Mouse (Mus musculus): Measurements from ENCODE around the gene Il17rd.

The Il17rd gene

DNA sequence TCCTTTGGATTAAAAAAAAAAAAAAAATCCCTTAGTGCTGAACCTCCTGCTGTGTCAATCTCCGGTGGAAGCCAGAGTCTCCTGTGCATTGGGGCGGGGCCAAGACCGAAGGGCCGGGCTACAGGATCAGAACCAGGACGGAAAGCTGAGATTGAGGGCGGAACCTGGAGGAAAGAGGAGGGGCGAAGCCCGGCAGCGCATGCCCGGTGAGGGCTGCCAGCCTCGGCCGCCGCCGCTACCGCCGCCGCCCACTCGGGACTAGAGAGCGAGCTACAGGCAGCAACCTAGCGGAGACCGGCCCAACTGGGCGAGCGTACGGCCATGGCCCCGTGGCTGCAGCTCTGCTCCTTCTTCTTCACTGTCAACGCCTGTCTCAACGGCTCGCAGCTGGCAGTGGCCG, at the start of gene Il17rd:
Gene Il17rd (plus strand): TSS at position 159 of the 400 bp plus-strand sequence.
- DNase-seq, result peak; percentile 88

DNA sequence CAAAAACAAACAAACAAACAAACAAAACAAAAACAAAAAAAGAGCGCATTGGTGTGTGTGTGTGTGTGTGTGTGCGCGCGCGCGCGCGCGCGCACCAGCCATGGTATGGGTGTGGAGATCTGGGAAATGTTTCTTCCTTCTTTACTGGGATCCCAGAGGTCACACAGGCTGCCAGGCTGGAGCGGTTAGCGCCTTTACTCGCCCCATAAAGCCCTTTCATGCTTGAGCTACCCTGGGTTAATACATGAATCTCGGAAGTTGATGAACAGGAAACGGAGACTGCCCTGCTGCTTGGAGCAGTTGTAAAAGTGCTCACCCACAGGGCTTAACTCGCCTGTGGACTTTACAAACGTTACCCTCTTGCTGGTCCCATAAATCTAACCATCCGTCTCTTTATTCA, 47.1 kb upstream of the Il17rd start:
- DNase-seq, result no peak

DNA sequence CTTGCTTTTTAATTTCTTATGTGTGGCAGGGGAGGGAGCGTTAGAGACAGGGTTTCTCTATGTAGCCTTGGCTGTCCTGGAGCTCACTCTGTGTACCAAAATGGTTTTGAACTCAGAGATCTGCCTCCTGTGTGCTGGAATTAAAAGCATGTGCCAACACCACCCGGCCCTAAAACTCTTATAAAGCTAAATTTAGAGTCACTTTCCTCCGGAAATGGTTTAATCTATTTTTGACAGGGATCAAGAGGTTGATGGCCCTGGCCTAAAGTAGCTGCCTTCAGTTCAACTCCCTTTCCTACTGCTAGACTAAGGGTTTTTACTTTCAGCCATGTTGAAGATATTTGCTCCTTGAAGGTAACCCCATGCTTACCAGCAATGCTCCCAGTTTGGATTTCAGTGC, 45.3 kb upstream of the Il17rd start:
- DNase-seq, result no peak

DNA sequence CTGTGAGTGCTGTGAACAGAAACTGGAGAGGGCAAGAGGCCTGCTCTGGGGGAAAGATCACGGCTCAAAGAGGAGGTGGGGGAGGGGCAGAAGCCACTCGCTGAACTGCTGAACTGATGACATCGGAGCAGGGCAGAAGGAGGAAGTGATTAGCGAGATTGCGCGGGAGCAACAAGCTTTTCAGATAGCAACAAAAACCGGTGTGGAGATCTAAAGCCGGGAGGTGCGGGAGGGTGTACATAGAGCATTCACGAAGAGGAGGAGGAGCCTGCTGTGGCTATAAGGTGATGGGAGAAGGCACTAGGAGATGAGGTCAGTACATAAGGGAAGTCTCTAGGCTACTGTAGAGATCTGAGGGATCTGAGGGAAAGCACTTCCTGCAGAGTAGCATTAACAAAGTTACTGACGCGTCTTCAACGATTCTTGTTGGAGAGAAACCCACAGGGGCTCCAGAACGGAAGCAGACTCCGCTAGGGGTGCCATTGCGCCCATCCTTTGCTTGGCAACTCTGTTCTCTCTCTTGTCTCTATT, 44.5 kb upstream of the Il17rd start, which contains the start of gene Hesx1:
Gene Hesx1 (plus strand): TSS at position 206 of the 531 bp plus-strand sequence.
- peak; percentile 6 for DNase-seq

DNA sequence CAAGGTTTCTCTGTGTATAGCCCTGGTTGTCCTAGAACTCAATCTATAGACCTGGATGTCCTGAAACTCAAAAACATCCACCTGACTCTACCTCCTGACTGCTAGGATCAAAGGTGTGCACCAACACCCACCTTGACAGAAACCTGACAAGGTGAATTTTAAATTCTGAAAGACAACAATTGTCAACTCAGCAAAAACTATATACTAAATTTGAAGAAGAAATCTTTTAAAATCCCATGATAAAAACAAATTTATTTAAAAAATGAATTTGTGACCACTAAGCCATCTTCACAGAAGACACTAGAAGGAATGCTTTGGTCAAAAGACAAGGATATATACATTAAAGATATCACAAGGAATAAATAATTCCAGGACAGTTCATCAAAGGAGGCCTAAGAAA, 42.5 kb upstream of the Il17rd start:
- no peak for DNase-seq

DNA sequence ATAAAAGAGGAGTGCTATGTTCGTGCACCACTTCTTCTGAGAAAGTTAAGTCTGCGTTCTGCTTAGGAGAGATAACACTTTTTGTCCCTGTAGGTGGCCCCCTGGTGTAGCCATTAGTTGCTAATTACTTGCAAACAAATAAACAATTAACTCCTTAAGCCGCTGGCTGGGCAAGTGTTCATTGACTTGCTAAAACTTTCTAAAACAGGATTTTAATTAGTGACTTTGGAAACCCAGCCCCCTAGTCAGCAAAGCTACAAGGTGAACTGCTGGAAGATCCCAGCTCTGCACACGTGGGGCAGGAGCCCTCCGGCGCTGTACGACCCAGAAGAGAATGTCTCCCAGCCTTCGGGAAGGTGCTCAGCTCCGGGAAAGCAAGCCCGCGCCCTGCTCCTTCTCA, 38.4 kb upstream of the Il17rd start:
- no peak for DNase-seq

DNA sequence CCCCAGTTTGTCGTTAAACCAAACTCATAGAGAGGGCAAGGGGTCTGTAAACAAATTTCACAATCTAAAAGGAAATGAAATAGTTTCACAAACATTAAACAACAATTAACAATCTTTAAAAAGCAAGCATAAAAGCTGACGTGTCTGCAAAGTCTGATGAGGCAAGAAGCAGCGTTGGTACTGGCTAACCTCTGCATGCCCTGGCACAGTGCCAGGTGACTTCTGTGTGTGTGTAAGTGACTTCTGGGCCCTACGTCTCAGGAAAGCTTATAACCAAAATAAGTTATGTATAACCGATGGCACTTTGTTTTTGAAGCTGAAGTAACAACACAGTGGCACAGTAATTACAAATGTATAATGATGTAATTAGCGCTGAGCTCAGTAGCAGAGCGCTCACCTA, 33.8 kb upstream of the Il17rd start:
- DNase-seq, result no peak

DNA sequence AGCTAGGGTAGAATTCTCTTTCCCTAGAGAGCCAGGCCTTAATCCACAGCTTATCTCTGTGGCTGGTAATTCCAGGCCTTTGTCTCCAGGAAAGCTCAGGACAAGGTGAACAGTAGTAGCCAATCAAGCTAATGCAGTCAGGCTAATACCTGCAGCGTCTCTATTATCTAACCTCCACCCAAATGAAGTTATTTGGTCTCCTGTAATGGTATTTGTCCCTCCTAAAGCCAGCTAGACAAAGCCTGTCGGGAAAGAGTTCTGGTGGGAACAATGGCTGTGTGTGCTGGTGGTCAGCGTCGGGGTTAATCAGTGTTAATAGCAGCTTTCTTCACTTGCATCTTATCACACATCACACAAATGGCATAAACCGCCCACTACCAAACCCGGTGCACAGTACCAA, 32.8 kb upstream of the Il17rd start:
- DNase-seq, result no peak

DNA sequence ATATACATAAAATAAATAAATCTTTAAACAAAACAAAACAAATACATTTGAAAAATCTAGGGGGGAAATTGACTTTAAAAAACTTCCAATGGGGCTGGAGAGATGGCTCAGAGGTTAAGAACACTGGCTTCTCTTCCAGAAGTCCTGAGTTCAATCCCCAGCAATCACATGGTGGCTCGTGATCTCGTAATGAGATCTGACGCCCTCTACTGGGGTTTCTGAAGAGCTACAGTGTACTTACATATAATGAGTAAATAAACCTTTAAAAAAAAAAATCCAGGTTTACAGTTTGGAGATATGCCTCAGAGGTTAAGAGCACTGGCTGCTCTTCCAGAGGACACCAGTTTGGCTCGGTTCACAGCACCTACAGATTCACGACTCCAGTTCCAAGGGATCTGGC, 27.2 kb upstream of the Il17rd start:
- no peak for DNase-seq

DNA sequence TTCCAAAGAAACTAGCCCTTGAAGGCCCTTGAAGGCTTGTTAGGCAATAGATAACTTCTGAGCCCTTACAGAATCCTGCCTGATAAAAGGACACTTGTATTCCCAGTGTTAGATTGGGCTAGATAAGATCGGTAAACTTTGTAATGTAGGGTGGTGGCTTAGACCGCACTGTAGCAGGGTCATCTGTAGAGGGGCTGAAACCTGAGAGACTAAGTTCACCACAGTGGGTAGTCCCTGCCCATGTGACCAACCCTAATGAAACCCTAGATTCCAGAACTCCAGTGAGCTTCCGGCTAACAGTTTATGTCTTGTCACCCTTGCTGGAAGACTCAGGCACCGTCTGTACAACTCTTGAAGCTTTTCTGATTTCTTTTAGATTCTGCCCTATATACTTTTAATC, 25.1 kb upstream of the Il17rd start:
- DNase-seq, result no peak

DNA sequence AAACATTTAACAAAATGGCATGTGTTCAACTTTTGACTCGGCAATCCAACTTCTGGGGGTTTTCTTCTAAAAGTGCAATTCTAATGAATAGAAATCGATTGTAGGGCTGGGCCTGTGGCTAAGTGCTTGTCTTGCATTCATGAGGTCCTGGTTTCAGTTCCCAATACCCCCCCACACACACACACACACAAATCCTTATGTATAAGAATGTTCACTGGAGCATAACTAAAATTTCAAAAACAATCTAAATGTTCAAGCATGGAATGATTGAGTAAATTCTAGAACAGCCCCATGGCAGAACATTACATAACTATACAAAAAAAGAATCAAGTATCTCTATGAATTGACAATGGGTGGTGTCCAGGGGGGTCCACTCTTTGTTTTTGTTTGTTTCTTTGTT, 20.8 kb upstream of the Il17rd start:
- no peak for DNase-seq

DNA sequence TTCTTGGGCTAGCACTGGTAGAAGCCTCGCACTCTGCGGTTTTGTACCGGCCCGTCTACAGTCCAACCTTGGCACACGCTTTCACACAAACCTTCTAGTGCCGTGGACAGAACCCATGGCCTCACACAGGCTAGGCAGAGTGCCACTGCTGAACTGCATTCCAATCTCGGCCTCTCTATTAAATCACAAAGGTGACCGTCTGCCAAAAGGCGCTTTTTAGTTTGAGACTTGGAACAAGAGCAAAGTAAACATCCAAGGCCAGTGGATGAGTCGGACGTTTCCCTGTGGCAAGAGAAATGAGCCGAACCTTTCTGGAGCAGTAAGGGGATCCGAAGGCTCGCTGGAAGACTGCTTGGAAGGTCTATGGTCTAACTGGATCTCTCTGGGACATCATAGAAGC, 18.9 kb upstream of the Il17rd start:
- DNase-seq, result no peak

DNA sequence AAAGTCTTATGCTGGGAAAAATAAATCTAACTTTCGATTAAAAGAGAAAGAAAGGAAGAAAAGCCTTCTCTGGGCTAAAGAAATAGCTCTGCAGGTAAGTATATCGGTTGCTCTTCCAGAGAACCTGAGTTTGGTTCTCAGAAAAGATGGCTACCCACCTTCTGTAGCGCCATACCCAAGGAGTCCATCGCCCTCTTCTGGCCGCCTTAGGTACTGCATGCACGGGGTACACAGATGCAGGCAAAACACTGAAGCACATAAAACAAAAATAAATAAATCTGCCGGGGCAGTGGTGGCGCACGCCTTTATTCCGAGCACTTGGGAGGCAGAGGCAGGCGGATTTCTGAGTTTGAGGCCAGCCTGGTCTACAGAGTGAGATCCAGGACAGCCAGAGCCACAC, 15.9 kb upstream of the Il17rd start:
- no peak for DNase-seq

DNA sequence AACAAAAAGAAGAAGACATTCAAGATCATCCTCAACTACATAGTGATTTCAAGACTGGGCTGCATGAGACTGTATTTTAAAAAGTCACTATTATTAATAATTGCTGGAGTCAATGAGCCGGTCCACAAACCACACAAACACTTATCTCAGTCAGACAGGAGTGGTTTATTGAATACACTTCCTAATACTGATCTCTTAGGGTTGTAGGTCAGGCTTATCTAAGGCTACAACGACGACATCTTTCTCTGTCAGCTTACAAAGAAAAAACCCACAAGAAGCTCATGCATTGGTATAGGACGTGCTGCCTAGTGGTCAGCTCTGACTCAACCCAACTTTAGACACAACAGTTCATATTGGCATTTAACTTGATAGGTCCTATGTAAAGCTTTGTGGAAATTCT, 14.1 kb upstream of the Il17rd start:
- no peak for DNase-seq

DNA sequence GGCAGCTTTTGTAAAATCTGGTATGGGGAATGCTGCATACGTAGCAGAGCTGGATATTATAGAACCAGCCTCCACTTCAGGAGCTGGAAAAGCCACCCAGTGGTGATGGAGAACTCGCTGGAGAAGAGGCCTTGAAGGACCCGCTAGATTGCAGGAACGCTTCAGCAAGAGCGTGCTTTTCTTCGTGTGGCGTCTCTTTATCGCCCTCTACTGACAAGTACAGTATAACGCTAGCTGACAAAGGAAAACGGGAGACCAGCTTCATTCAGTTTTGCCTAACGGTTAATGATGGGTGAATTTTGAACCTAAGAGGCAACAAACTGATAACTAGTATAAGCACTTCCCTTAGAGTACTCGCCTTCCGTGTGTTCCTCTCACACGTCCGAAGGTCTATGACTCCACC, 9.0 kb upstream of the Il17rd start:
- peak; percentile 66 for DNase-seq

DNA sequence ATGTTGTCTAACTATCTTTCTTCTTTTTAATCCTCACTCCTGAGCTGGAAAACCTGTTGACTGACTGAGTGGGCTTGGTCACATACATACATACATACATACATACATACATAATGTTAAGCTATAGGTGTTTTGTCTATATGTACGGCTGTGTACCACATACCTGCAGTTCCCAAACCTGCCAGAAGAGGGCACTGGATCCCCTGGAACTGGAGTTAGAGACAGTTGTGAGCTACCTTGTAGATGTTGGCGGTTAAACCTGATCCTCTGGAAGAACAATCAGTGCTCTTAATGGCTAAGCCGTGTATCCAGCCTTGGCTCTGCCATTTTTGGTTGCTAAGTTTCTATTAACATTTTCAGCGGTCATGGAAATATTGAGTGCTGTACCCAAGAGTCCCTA, 7.6 kb upstream of the Il17rd start:
- DNase-seq, result peak; percentile 15

DNA sequence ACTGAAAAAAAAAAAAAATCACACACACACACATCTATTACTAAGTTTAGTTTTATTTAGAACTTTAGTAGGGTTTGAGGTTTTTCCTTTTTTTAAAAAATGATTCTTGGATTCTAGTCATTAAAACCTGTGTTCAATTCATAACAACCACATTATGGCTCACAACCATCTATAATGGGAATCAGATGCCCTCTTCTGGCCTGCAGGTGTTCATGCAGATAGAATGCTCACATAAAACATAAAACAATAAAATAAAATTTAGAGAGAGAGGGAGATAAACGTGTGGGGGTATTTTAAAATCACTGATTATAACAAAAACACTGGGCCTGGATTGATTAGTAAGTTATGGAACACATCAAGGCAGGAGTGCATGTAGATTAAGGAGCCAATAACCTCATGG, 1.2 kb upstream of the Il17rd start:
- no peak for DNase-seq

DNA sequence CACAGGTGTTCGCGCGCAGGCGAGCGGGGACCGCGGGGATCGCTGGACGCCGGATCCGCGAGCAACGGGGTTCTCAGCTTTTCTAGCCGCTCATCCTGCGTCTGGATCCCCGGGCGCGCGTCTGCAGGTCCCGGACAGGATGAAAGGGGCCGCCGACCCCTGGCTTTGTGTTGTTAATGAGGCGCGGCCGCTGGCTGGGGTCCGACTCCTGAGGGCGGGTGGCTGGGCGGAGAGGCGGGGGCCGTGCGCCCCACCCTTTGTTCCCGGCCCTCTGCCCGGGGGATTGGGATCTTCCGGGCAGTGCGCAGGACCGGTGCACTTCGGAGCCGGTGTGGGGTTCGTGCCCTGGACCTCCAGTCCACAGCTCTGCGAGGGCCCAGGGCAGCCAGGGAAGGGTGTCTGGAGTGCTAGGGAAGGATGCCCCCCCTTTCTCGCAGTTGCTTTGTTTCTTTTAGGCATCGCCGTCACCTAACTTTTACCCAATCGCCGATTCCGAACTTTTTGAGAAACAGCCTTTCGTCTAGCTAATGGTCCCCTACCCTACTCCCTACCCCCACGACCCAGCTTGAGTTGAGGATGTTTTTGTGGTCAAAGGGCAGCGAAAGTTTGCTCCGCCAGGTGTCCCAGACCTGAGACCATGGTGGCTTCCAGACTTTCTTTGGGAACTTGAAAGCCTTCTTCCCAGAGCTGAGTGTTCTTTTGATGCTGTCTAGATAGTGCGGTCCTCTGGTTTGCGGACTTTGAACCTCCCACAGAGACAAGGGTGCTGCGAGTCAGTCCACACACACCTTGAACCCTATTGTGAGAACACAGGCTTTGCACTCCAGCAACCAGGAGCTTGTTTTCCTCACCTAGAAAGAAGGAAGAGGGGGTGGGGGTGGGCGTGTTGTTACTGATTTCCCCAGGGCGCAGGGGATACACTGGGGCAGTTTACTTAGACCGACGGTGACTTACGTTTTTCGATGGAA, 824 bp downstream of the Il17rd start:
- DNase-seq, result no peak

DNA sequence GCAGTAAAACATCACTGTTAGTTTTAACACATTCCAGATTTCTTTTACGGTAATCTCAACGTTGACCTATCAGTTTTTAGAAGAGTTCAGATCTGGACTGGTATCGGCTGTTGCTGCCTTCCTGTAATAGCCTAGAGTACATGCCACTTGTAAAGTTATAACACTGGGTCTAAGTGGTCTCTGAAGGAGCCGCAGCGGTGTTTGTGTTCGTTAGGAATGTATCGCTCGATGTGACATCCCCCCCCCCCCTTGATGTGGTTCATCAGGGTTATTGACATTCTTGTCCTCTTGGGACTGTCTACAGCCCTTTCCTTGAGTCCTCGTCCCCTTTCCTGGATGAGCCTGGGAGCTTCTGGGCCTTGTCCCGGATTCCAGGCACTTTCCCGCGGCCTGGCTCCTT, 1.7 kb downstream of the Il17rd start:
- DNase-seq, result no peak

DNA sequence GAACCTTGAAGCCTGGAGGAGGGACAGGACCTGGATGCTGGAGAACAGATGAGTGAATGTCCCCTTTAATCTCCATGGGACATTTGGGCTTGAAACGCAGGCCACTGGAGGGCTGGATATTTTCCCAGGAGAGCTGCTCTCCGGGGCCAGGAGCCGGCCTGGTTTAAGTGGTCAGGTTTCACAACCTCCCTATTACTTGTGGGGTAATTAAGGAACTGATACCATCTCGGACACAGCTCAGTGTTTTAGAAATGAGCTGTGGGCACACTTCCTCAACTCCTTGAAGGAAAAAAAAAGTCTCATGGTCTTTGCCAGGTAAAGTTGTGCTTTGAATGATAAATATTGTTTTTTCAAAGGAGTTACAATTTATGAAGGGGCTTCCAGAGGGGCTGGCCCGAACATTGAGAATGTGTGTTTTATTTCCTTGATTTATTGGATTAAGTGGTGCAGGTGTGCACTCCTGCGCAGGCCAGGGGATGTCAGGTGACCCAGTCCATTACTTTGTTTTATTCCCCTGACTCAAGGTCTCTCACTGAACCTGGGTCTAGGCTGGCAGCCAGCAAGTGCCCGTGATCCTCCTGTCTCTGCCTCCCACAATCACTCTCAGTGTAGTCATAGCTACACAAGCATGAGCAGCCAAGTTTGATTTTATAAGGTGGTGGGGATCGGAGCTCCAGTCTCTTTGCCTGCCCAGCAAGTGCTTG, 3.7 kb downstream of the Il17rd start:
- no peak for DNase-seq

DNA sequence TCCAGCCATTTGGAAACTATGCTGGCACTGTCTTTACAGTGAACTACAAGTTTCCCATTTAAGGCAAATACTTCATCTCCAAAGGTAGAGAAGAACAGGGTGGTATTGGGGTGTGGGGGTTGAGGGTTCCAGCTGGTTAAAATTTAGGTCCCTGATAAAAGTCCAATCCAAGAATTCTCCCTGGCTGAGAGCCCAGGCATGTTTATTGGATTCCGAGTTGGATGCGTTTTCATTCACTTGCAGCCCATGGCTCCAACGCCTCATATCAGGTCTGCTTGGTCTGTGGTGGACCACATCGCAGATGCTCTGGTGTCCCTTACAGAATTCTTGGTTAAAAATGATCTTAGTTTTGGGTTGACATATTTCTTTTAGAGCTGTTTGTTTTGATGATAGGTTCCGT, 4.7 kb downstream of the Il17rd start:
- no peak for DNase-seq

DNA sequence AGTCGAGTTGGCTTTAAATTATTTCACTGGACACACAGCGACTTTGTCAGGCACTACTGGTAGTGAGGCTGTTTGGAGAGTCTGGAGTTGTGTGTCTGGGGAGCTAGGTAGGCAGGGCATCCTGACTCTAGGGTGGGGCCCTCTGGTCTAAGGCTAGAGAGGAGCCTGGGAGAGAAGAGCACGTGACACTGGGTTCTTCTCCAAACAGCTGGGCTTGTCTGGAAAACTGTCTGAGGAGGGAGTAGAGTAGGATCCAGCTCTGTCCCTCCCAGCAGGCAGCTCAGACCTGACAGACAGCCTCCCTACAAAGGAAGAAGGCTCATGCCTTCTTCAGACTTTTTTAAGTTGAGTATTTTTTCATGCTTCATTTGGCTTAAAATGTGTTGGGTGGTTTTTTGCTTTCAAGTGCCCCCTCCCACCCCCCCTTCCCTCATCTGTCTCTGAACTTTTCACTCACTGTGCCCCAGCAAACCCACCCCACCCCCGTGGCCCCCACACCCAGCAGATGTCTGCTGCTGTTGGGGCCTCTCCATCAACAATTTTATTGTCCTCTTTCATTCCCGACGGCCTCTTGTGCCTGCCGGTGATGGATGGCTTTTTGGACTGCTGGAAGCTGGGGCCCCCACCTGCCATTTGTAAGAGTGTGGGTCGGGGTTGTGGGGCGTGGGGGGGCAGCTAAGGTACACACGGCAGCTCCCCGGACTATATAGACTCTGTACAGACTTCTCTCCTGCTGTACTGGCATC, 5.7 kb downstream of the Il17rd start:
- no peak for DNase-seq

DNA sequence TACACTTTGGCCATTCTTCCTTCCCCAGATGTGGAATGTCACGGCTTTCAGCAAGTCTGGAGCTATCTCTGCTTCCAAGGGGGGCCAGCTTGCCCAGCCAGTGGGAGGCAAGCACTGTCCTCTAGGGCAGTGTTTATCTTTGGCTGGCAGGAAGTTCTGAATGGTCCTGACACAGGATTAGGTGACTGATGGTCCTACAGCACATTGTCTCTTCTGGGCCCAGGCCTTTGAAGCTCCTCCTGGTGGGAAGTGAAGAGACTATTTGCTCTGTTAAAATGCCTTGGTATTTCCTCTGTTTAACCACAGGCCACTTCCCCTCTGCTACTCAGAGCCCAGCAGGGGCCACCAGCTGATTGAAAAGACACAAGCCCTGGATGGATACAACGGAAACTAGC, 6.2 kb downstream of the Il17rd start:
- DNase-seq, result no peak
